Mouse (Mus musculus) heart, adult 8-10 months (tissue): Measurements from ENCODE around the gene Fam162b. TPM values are rescaled to one million over a fixed set of nuclear protein-coding genes. Genes with fewer than 3 reads are reported as not detected.
A peak's percentile ranks its signal among the peaks of the same experiment; 100 is the strongest.

ENCODE experiments used
- DNase-seq: peaks from one replicate; pipeline ENCODE4 v3.0.0; 2022; ENCODE audit warnings: low spot score
- total RNA-seq, 4 experiments: library from RNA; stranded (reverse); gene quantifications; 2 replicates each; pipeline ENCODE4 v1.2.4; 2022

Gene Fam162b
- not detected for total RNA-seq

GRCm38 (mm10) chr10:51590139-51590574 lies at the start of gene Fam162b:
Gene Fam162b (minus strand): TSS chr10:51590517.
- DNase-seq: no peak

- DNase-seq: no peak
Measured at GRCm38 (mm10) chr10:51631411-51632136, 41.3 kb upstream of the Fam162b start, which contains the start of gene Gprc6a. Gene Gprc6a (minus strand): TSS chr10:51631461.

GRCm38 (mm10) chr10:51621193-51621592 lies 30.9 kb upstream of the Fam162b start:
- no peak for DNase-seq

GRCm38 (mm10) chr10:51620126-51620525 lies 29.8 kb upstream of the Fam162b start:
- no peak for DNase-seq

GRCm38 (mm10) chr10:51618538-51618937 lies 28.2 kb upstream of the Fam162b start:
- DNase-seq: no peak

GRCm38 (mm10) chr10:51614826-51615590 lies 24.7 kb upstream of the Fam162b start:
- no peak for DNase-seq

- DNase-seq: no peak
Measured at GRCm38 (mm10) chr10:51613421-51613820, 23.1 kb upstream of the Fam162b start.

- DNase-seq: no peak
Measured at GRCm38 (mm10) chr10:51611969-51612682, 21.8 kb upstream of the Fam162b start.

- no peak for DNase-seq
Measured at GRCm38 (mm10) chr10:51609741-51610425, 19.6 kb upstream of the Fam162b start.

- no peak for DNase-seq
Measured at GRCm38 (mm10) chr10:51596928-51597635, 6.8 kb upstream of the Fam162b start.

- peak; percentile 13 for DNase-seq
Measured at GRCm38 (mm10) chr10:51595001-51595931, 4.9 kb upstream of the Fam162b start.

- DNase-seq: no peak
Measured at GRCm38 (mm10) chr10:51591574-51591973, 1.3 kb upstream of the Fam162b start.

- no peak for DNase-seq
Measured at GRCm38 (mm10) chr10:51584919-51585318, 5.4 kb downstream of the Fam162b start.

- no peak for DNase-seq
Measured at GRCm38 (mm10) chr10:51584378-51584777, 5.9 kb downstream of the Fam162b start.

GRCm38 (mm10) chr10:51571225-51571996 lies 18.9 kb downstream of the Fam162b start:
- DNase-seq: no peak

- DNase-seq: no peak
Measured at GRCm38 (mm10) chr10:51556005-51556404, 34.3 kb downstream of the Fam162b start.

- DNase-seq: peak; percentile 41
Measured at GRCm38 (mm10) chr10:51553348-51554123, 36.8 kb downstream of the Fam162b start.
